Comparison of ENCODE assay signal across 22 mouse cellular contexts in genomic region chr14:103937700-103938099, GRCm38 (mm10).
DNase-seq lines count a peak whose midpoint lies in the region; ATAC-seq and TF ChIP-seq lines count a peak whose summit lies in the region.
"Had no signal": no experiment of that assay in that cellular context is flagged by ENCODE, and none has a peak within 500 bp of the region (broad histone marks: within the 10 kb centered on the region; RNA-seq: fewer than 3 reads in every experiment).

No protein-coding gene starts in this region.

- H3K4me1 ChIP-seq in kidney, adult 2 months (ENCODE audit: control insufficient read depth, insufficient read depth, low read length) = peaks cover 2% of the 10 kb centered on the region; the same call in 1 of the 2 replicates
- H3K4me1 ChIP-seq in forebrain, embryonic 16.5 days (replicated peaks; ENCODE audit: control insufficient read depth, insufficient read depth, low read length) = peaks cover 4% of the 10 kb centered on the region; the same call in 1 of the 2 replicates
- H3K4me1 ChIP-seq: embryonic facial prominence, embryonic 15.5 days; heart, embryonic 13.5 days had no signal

- WGBS in kidney, adult 2 months = 40% methylated on average over 6 of the region's 6 CpGs
- 85% methylated on average over 6 of the region's 6 CpGs for WGBS in forebrain, embryonic 16.5 days

- H3K27me3 ChIP-seq in kidney, adult 2 months (replicated peaks; ENCODE audit: control insufficient read depth, insufficient read depth, low read length) = no peaks in the 10 kb centered on the region
- no peaks in the 10 kb centered on the region for H3K27me3 ChIP-seq in forebrain, embryonic 16.5 days (replicated peaks; ENCODE audit: control insufficient read depth, insufficient read depth, low read length)
- H3K27me3 ChIP-seq: embryonic facial prominence, embryonic 15.5 days; heart, embryonic 13.5 days; hindbrain, embryonic 12.5 days had no signal

- no peaks in the 10 kb centered on the region for H3K36me3 ChIP-seq in kidney, adult 2 months (ENCODE audit: control insufficient read depth, insufficient read depth, low read length)
- H3K36me3 ChIP-seq in forebrain, embryonic 16.5 days (ENCODE audit: control insufficient read depth, insufficient read depth) = no peaks in the 10 kb centered on the region
- H3K36me3 ChIP-seq: embryonic facial prominence, embryonic 15.5 days; forebrain, embryonic 10.5 days; heart, embryonic 13.5 days; hindbrain, embryonic 12.5 days had no signal

- DNase-seq in kidney, adult 2 months = peak; percentile 95
- DNase-seq in kidney, adult 9 months = peak; percentile 96
- DNase-seq in kidney, postnatal 10 days = peak; percentile 70
- DNase-seq in kidney, postnatal 4 days = peak; percentile 40 to 50
- DNase-seq in heart, postnatal 10 days = no peak
- no peak for DNase-seq in lung, postnatal 25 days (ENCODE audit: low spot score)
- DNase-seq: adrenal gland, postnatal 10 days; cerebellum, adult 11 months; cerebellum, adult 8-10 months; cerebellum, postnatal 14 days; embryo, embryonic 11 days; gastrocnemius, postnatal 14 days; heart, adult 2 months; heart, postnatal 4 days had no signal

- TF ChIP-seq POLR2A in kidney, adult 2 months (IDR thresholded peaks at IDR 0.05; ENCODE audit: low read depth, low read length) = no peak

- no peaks in the 10 kb centered on the region for H3K9me3 ChIP-seq in forebrain, embryonic 16.5 days (ENCODE audit: control insufficient read depth, low read length)
- H3K9me3 ChIP-seq: embryonic facial prominence, embryonic 15.5 days; forebrain, embryonic 10.5 days; heart, embryonic 13.5 days; hindbrain, embryonic 12.5 days had no signal

- H3K4me2 ChIP-seq in forebrain, embryonic 16.5 days (ENCODE audit: low read length) = no peak overlapping the region
- H3K4me2 ChIP-seq: embryonic facial prominence, embryonic 15.5 days; heart, embryonic 13.5 days; hindbrain, embryonic 12.5 days had no signal

- intact Hi-C loops in heart, postnatal 10 days (cut with DNase I) = no loop called here

- no peak overlapping the region for H3K4me3 ChIP-seq in kidney, adult 2 months (ENCODE audit: insufficient read depth, low read depth, low read length)
- no peak overlapping the region for H3K4me3 ChIP-seq in forebrain, embryonic 16.5 days (replicated peaks; ENCODE audit: low read length)
- H3K4me3 ChIP-seq: embryonic facial prominence, embryonic 15.5 days; erythroblast, embryonic 14.5 days; forebrain, embryonic 10.5 days; heart, adult 2 months; heart, embryonic 13.5 days; hindbrain, embryonic 12.5 days had no signal

- H3K9ac ChIP-seq in forebrain, embryonic 16.5 days (replicated peaks; ENCODE audit: low read depth, low read length) = no peak overlapping the region
- H3K9ac ChIP-seq: embryonic facial prominence, embryonic 15.5 days; heart, embryonic 13.5 days; hindbrain, embryonic 12.5 days had no signal

- no peak for ATAC-seq in forebrain, embryonic 16.5 days
- ATAC-seq in activated CD4-positive, CD25-positive, alpha-beta regulatory T cell, adult 4 months = no peak
- ATAC-seq: forebrain, embryonic 14.5 days had no signal

- no peak overlapping the region for H3K27ac ChIP-seq in kidney, adult 2 months (ENCODE audit: insufficient read depth, low read depth, low read length)
- no peak overlapping the region for H3K27ac ChIP-seq in forebrain, embryonic 16.5 days (ENCODE audit: low read length)
- H3K27ac ChIP-seq: embryonic facial prominence, embryonic 15.5 days; forebrain, embryonic 10.5 days; heart, adult 2 months; heart, embryonic 13.5 days; hindbrain, embryonic 12.5 days had no signal

- TF ChIP-seq CTCF in kidney, adult 2 months (conservative IDR thresholded peaks at IDR 0.05; ENCODE audit: insufficient read depth, insufficient read length, low read depth, low read length) = no peak

Comparison
In these comparisons a context has a peak if more than half of its experiments do, and no peak if none do; other contexts are left out.
1. DNase-seq: peak in kidney, adult 2 months (single experiment), kidney, adult 9 months (single experiment), kidney, postnatal 10 days (single experiment) and kidney, postnatal 4 days (2 of 2); none in heart, postnatal 10 days (0 of 2) and lung, postnatal 25 days (single experiment).